Mouse (Mus musculus): ENCODE results near the gene Unc13d. TPM values are rescaled to one million over a fixed set of nuclear protein-coding genes. Genes with fewer than 3 reads are reported as not detected.
"Not testable (repeated sequence)": the region's sequence is repeated elsewhere in the genome, so short reads cannot be mapped to it uniquely, and the experiment has no call there.

Unc13d gene
- polyA plus RNA-seq (2015; fragmentation: Nextera tagmentation; extraction: Ambion mirVana): 0.70 and 1.3 TPM in 2 replicates

DNA sequence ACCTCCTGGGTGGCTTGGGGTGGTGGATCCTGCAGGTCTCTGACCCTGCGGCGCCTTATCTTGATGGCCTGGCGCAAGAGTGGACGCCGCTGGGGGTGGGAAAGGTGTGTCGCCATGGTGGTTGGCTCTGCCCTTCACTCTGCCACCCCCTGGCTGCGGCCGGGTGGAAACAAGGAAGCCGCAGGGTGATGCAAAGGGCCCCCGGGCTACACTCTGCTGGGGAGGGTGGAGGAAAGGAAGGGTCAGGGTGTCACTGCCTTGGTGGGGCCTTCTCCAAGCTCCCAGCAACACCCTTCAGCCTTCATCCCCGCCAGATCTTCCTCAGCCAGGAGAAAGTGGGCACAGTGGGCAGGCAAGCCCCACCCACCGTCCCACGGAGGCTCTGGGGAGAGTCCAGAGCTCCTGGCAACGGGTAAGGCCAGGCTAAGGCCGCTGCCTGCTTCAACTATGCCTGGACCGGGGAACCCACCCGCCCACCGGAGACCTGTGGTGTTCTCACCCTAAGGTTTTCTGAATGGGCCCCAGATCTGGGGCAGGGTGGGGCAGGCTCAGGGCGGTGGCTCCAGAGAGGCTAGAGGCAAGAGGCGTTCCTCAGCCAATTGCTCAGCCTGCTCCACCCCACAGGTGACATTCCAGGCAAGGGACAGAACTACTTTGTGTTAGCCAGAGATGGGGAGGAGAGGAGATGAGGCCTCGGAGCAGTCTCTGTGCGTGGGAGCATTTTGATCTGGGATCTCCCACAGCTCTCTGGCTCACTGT lies at the start of gene Unc13d:
Gene Unc13d (minus strand): TSS at position 516 of the 759 bp plus-strand sequence.
- H3K36me3 ChIP-seq: peaks cover 41% of the 10 kb centered on the region
- H3K4me3 ChIP-seq: peak within 1 kb of the TSS; percentile 31
- peak within 1 kb of the TSS; percentile 46; the same call in 1 of the 2 replicates for H3K27ac ChIP-seq (replicated peaks)
- no peaks in the 10 kb centered on the region for H3K9me3 ChIP-seq
- peak within 1 kb of the TSS; percentile 69 for H3K9ac ChIP-seq
- H3K4me2 ChIP-seq: peak within 1 kb of the TSS; percentile 59
- H3K27me3 ChIP-seq: no peaks in the 10 kb centered on the region
- peaks cover 23% of the 10 kb centered on the region for H3K4me1 ChIP-seq (replicated peaks)
- WGBS: 70% methylated on average over 22 of the region's 22 CpGs
- ATAC-seq (ENCODE audit: low read depth): no peak

DNA sequence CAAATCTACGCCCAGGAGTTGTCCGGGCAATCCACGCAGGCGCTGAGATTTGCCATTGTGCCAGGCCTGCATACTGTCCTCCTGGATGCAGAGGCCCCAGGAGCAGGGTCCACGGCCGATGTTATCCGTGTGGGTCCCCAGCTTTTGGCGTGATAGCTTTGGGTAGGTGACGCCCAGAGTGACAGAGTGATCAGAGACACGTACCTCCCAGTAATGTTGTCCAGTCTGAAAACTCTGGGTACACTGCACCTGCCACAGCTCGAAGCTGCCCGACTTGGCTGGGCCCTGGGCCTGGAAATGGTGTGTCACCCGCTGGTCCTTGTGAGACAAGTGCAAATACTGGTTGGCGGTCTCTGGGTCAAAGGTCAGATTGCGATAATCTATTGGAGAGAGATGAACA lies 48.5 kb upstream of the Unc13d start:
- Histone ChIP-seq H3K36me3 (peaks cover 11% of the 10 kb centered on the region), H3K9ac (no peak overlapping the region), H3K9me3 (no peaks in the 10 kb centered on the region), H3K4me1 (replicated peaks) (peaks cover 35% of the 10 kb centered on the region), H3K4me2 (no peak overlapping the region), H3K27ac (replicated peaks) (no peak overlapping the region), H3K27me3 (no peaks in the 10 kb centered on the region), H3K4me3 (no peak overlapping the region)
- WGBS: 94% methylated on average over 15 of the region's 15 CpGs
- no peak for ATAC-seq (ENCODE audit: low read depth)

DNA sequence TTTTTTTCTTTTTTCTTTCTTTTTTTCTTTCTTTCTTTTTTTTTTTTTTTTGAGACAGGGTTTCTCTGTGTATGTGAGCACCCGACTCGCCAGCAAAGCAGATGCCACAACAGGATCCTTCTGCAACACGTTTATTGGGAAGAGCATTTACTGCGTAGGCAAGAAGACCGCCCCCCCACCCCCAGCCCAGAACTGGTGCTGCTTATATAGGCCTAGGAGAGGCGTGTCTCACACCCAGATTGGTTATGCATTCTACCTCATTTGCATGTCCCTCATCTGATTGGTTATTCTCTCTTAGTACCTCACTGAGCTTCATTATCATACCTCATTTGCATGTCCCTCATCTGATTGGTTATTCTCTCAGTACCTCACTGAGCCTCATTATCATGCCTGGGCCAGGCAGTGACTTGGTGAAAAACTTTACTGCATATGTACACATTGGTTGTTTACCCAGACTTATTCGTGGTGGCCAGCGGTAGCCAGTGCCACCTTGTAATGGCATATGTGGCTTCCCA lies 44.0 kb upstream of the Unc13d start:
- not testable (repeated sequence) for ATAC-seq (ENCODE audit: low read depth); H3K4me3 ChIP-seq; H3K27me3 ChIP-seq; H3K9me3 ChIP-seq; H3K4me2 ChIP-seq; H3K27ac ChIP-seq (replicated peaks); H3K9ac ChIP-seq; H3K4me1 ChIP-seq (replicated peaks)
- WGBS: 93% methylated on average over 8 of the region's 8 CpGs
- peaks cover 11% of the 10 kb centered on the region for H3K36me3 ChIP-seq

DNA sequence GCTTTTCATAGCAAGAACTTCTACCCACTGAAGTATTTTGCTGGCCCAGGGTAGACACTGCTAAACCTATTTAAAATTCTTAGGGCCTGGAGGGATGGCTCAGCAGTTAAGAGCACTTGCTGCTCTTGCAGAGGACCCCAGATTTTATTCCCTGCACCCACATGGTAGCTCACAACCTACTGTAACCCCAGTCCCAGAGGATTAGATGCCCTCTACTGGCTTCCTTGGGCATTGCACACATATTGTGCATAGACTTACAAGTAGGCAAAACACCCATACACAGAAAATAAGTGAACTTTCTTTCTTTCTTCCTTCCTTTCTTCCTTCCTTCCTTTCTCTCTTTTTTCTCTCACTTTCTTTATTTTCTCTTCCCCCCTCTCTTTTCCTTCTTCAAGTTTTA lies 40.1 kb upstream of the Unc13d start:
- no peak for ATAC-seq (ENCODE audit: low read depth)
- no peaks in the 10 kb centered on the region for H3K9me3 ChIP-seq
- H3K9ac ChIP-seq: no peak overlapping the region
- H3K4me2 ChIP-seq: no peak overlapping the region
- no peak overlapping the region for H3K27ac ChIP-seq (replicated peaks)
- no peaks in the 10 kb centered on the region for H3K4me1 ChIP-seq (replicated peaks)
- no peaks in the 10 kb centered on the region for H3K27me3 ChIP-seq
- no peak overlapping the region for H3K4me3 ChIP-seq
- H3K36me3 ChIP-seq: no peaks in the 10 kb centered on the region

DNA sequence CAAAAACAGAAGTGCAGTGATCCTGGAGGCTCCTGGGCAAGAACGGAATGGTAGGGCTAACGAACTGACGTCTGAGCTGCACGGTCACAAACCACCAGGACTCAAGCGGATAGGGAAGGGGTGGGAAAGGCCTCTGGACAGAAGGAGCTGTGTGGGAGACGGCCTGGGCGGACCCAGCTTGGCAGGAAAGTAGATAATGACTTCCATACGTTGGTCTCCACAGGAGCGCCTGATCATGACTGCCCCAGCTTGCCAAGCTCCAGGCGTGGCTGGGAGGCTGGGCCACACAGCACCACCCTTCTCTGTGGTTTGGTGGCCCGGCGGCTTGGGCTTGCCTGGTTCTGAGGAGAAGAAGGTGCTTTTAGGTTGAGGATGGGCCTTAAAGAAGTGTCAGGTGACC lies 39.5 kb upstream of the Unc13d start:
- no peak overlapping the region for H3K4me3 ChIP-seq
- H3K4me2 ChIP-seq: no peak overlapping the region
- H3K9me3 ChIP-seq: no peaks in the 10 kb centered on the region
- no peak overlapping the region for H3K27ac ChIP-seq (replicated peaks)
- WGBS: 74% methylated on average over 12 of the region's 12 CpGs
- no peaks in the 10 kb centered on the region for H3K27me3 ChIP-seq
- ATAC-seq (ENCODE audit: low read depth): no peak
- H3K4me1 ChIP-seq (replicated peaks): no peaks in the 10 kb centered on the region
- H3K9ac ChIP-seq: no peak overlapping the region
- no peaks in the 10 kb centered on the region for H3K36me3 ChIP-seq

DNA sequence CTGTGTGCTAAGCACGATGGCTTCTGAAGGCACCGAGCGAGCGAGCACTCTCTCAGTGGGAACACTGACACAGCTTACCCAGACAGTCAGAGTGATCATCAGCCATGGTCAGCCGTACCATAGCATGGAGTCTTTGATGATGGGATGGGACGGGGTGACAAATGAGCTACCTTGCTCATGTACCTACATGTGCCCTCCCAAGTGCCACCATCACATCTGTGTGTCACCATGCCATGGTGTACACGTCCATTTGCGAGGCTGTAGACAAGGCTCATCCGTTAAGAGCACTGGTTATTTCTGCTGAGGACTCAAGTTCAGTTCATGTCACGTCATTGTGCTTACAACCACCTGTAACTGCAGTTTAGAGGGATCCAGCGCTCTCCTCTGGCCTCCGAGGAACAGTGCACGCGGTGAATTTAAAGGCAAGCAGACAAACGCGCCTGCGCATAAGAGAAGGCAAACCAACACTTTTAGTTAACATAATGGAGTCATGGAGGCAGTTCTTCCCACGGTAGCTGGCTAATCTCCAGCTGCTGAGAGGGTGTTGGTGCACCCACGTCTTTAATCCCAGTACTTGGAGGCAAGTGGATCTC lies 33.9 kb upstream of the Unc13d start:
- Histone ChIP-seq H3K27ac (replicated peaks) (no peak overlapping the region), H3K36me3 (no peaks in the 10 kb centered on the region), H3K4me3 (no peak overlapping the region), H3K4me2 (no peak overlapping the region), H3K4me1 (replicated peaks) (peaks cover 34% of the 10 kb centered on the region), H3K9me3 (no peaks in the 10 kb centered on the region), H3K9ac (no peak overlapping the region), H3K27me3 (peaks cover 54% of the 10 kb centered on the region)
- no peak for ATAC-seq (ENCODE audit: low read depth)
- 85% methylated on average over 19 of the region's 19 CpGs for WGBS

DNA sequence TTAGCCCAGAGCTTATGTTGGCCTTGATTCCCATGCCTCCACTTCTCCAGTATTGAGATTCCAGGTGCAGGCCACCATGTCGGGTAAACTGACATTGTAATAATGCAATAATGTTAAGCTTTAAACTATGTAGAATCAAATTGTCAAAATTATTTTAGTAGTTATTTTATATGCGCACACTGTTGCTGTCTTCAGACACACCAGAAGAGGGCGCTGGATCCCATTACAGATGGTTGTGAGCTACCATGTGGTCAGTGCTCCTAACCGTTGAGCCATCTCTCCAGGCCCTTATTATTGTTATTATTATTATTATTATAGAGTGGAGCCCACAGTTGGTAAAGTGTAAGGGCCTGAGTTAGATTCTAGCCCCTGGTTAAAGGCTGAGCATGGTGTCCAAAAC lies 33.3 kb upstream of the Unc13d start:
- no peak overlapping the region for H3K4me3 ChIP-seq
- ATAC-seq (ENCODE audit: low read depth): no peak
- no peak overlapping the region for H3K9ac ChIP-seq
- H3K27me3 ChIP-seq: peaks cover 60% of the 10 kb centered on the region
- no peak overlapping the region for H3K27ac ChIP-seq (replicated peaks)
- no peak overlapping the region for H3K4me2 ChIP-seq
- H3K4me1 ChIP-seq (replicated peaks): peaks cover 40% of the 10 kb centered on the region
- H3K36me3 ChIP-seq: no peaks in the 10 kb centered on the region
- WGBS: 85% methylated on average over 4 of the region's 4 CpGs
- H3K9me3 ChIP-seq: no peaks in the 10 kb centered on the region

DNA sequence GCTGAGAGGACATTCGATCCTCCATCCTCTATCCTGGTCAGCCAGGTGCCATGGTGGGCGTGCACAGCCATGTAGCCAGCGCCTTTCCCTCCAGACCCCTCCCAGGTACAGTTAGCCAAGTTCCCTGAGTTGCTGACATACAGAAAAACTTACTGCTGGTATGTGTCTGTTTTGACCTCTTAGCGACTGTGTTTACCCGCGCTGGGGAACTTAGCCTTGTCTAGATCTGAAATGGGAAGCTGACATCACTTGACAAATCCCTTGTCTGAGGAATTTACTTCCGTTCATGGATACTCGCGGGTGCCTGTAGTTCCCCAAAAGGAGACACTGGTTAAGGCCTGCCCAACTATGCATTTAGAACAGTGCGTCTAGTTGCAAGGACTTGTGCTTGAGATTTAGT lies 32.8 kb upstream of the Unc13d start:
- Histone ChIP-seq H3K4me2 (peak overlapping the region; percentile 52), H3K4me1 (replicated peaks) (peaks cover 43% of the 10 kb centered on the region), H3K36me3 (no peaks in the 10 kb centered on the region), H3K9me3 (no peaks in the 10 kb centered on the region), H3K9ac (no peak overlapping the region; the same call in 1 of the 2 replicates), H3K27ac (replicated peaks) (no peak overlapping the region), H3K4me3 (peak overlapping the region; percentile 37; the same call in 1 of the 2 replicates), H3K27me3 (peaks cover 65% of the 10 kb centered on the region)
- ATAC-seq (ENCODE audit: low read depth): no peak
- WGBS: 36% methylated on average over 10 of the region's 10 CpGs

DNA sequence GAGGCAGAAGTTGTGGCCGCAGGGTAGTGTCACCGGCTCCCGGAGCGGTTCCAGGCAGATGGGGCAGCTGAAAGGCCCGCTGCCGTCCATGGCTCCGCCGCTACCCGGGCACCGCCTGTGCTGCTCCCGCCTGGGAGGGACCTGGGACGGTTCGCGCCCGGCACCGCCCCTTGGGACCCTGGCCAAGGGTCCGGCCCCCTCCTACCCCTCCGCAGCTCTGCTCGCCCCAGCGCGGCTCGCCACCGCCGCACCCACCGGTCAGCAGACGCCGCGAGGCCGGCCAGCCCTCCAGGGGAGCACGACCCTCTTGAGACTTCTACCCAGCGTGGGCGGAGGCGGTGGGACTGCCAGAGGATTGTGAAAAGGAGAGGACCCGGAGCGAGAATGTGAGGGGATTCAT lies 32.4 kb upstream of the Unc13d start:
- no peak for ATAC-seq (ENCODE audit: low read depth)
- Histone ChIP-seq H3K4me3 (peak overlapping the region; percentile 37), H3K36me3 (no peaks in the 10 kb centered on the region), H3K9ac (peak overlapping the region; percentile 53), H3K4me1 (replicated peaks) (peaks cover 43% of the 10 kb centered on the region), H3K27me3 (peaks cover 68% of the 10 kb centered on the region), H3K9me3 (no peaks in the 10 kb centered on the region), H3K4me2 (peak overlapping the region; percentile 52), H3K27ac (replicated peaks) (no peak overlapping the region)
- WGBS: 4% methylated on average over 35 of the region's 35 CpGs

DNA sequence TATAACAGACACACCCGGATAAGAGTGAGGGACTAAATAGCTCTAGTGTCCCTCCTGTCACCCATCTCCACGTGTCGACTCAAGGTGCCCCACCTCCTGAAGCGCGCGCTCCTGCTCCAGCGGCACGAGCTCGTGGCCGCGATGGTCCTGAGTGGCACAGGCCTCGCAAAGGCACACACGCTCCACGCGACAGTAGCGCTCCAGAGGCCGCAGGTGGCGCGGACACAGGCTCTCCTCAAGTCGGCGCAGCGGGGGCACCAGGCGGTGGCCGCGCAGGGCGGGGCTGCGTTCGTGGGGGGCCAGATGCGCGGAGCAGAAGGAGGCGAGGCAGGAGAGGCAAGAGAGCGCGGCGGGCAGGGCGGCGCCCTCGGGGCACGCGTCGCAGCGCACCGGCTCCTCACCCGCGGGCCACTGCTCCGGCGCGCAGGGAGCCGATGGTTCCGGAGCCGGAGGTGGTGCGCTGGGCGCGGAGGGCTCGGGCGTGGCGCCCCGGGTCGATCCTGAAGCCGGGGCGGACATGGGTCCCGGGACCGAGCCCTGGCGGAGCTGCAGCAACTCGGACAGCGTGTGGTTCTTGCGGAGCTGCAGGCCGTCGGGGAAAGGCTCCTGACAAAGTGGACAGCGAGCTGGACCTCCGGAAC lies 31.8 kb upstream of the Unc13d start:
- H3K27ac ChIP-seq (replicated peaks): no peak overlapping the region
- no peaks in the 10 kb centered on the region for H3K9me3 ChIP-seq
- H3K9ac ChIP-seq: peak overlapping the region; percentile 53
- peaks cover 68% of the 10 kb centered on the region for H3K27me3 ChIP-seq
- peaks cover 45% of the 10 kb centered on the region for H3K4me1 ChIP-seq (replicated peaks)
- H3K4me3 ChIP-seq: peak overlapping the region; percentile 37
- 2% methylated on average over 54 of the region's 70 CpGs for WGBS
- no peaks in the 10 kb centered on the region for H3K36me3 ChIP-seq
- no peak for ATAC-seq (ENCODE audit: low read depth)
- H3K4me2 ChIP-seq: peak overlapping the region; percentile 52

DNA sequence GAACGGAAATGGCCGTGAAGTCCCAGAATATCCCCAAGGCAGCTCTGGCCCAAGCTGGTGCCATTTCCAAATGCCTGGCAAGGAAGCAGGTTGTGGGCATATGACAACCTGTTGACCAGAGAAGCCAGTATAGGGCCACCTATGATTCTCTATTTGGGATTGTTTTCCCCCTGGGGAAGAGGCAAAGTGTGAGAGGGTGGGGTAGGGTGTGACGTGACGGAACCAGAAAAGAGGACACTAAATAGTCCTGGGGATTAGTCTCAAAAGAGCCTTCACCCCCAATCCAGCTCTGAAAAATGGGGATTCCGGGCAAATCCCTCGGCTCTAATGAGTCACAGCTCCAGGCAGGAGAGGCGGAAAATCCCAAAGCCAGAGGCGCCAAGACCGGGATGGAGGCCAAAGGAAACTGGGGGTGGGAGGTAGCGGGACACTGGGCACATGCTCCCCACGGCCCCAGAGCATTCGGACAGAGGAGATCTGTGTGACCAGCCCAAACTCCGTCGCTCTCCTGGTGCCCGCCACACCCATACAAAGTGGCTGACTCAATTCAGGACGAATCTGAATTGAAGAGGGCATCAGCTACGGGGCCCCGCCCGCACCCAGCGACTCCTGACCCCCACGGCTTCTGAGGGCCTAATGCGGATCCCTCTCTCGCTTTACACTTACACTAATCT lies 30.8 kb upstream of the Unc13d start:
- Histone ChIP-seq H3K9me3 (no peaks in the 10 kb centered on the region), H3K4me1 (replicated peaks) (peaks cover 54% of the 10 kb centered on the region), H3K36me3 (no peaks in the 10 kb centered on the region), H3K4me3 (peak overlapping the region; percentile 37), H3K9ac (no peak overlapping the region), H3K27ac (replicated peaks) (no peak overlapping the region), H3K27me3 (peaks cover 68% of the 10 kb centered on the region), H3K4me2 (peak overlapping the region; percentile 52)
- 4% methylated on average over 23 of the region's 23 CpGs for WGBS
- ATAC-seq (ENCODE audit: low read depth): no peak
